Mouse (Mus musculus) megakaryocyte, embryonic 14.5 days (primary cell): Measurements from ENCODE around the gene Cd2ap.

ENCODE experiments used
- FLI1 ChIP-seq: IDR thresholded peaks from 2 replicates; pipeline ENCODE4 v1.6.1; 2012; ENCODE audit warnings: low read length, inconsistent platforms, mixed read lengths
- GATA1 ChIP-seq: IDR thresholded peaks from 3 replicates; pipeline ENCODE4 v1.6.1; 2012; ENCODE audit warnings: mixed read lengths, low read length, inconsistent platforms, borderline replicate concordance

DNA sequence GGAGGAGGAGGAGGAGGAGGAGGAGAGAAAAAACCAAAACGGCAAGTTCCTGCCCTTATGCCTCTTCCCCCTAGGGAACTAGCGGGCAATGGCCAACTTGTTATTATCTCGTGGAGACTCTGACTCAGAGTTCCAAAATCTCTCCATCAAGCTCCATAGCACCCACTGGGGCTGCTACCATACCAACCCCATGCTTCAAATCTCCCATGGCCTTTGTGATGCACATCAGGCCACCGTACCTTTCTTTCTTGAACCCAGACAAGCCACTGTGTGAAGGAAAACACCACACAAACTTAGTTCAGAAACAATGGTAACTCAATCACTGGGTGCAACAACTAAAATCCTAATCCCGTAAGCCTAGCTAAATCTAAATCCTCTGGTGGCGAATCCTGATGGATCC is 29.5 kb upstream of the Cd2ap start:
- TF ChIP-seq GATA1 (no peak), FLI1 (no peak)
